Mouse (Mus musculus): Measurements from ENCODE around the gene Cyth4. TPM values are rescaled to one million over a fixed set of nuclear protein-coding genes. Genes with fewer than 3 reads are reported as not detected.

Gene Cyth4
- total RNA-seq, 2 experiments from 2014 or later, result 5.5 to 5.8 TPM

GRCm38 (mm10) chr15:78607463-78607862 is 10.6 kb downstream of the Cyth4 start:
- intact Hi-C loops (cut with DNase I), result no loop called here
- no peak for DNase-seq (ENCODE audit: low spot score)

- intact Hi-C loops (cut with DNase I), result no loop called here
- DNase-seq (ENCODE audit: low spot score), result no peak
Measured at GRCm38 (mm10) chr15:78610705-78611462, 14.0 kb downstream of the Cyth4 start.

- intact Hi-C loops (cut with DNase I), result no loop called here
- no peak for DNase-seq (ENCODE audit: low spot score)
Measured at GRCm38 (mm10) chr15:78614536-78614935, 17.7 kb downstream of the Cyth4 start.

GRCm38 (mm10) chr15:78616973-78617372 is 20.1 kb downstream of the Cyth4 start:
- intact Hi-C loops (cut with DNase I), result no loop called here
- DNase-seq (ENCODE audit: low spot score), result no peak

- peak; percentile 36 for DNase-seq (ENCODE audit: low spot score)
- intact Hi-C loops (cut with DNase I), result loop anchor here (1.0 to 5.0 kb wide), 2 partner anchors 121 to 249 kb away; no protein-coding TSS in a partner anchor
Measured at GRCm38 (mm10) chr15:78623426-78623825, 26.6 kb downstream of the Cyth4 start.

- peak; percentile 81 for DNase-seq (ENCODE audit: low spot score)
- intact Hi-C loops (cut with DNase I), result loop anchor here (1.0 to 5.0 kb wide), 2 partner anchors 96 to 248 kb away; no protein-coding TSS in a partner anchor
Measured at GRCm38 (mm10) chr15:78624431-78624950, 27.6 kb downstream of the Cyth4 start.

GRCm38 (mm10) chr15:78624961-78625360 is 28.1 kb downstream of the Cyth4 start:
- intact Hi-C loops (cut with DNase I), result loop anchor here (1.0 to 5.0 kb wide), 2 partner anchors 95 to 247 kb away; no protein-coding TSS in a partner anchor
- DNase-seq (ENCODE audit: low spot score), result no peak

GRCm38 (mm10) chr15:78626285-78626684 is 29.4 kb downstream of the Cyth4 start:
- no peak for DNase-seq (ENCODE audit: low spot score)
- intact Hi-C loops (cut with DNase I), result no loop called here

GRCm38 (mm10) chr15:78632387-78632786 is 35.5 kb downstream of the Cyth4 start:
- intact Hi-C loops (cut with DNase I), result no loop called here
- no peak for DNase-seq (ENCODE audit: low spot score)

GRCm38 (mm10) chr15:78633413-78633812 is 36.6 kb downstream of the Cyth4 start:
- no peak for DNase-seq (ENCODE audit: low spot score)
- intact Hi-C loops (cut with DNase I), result no loop called here

GRCm38 (mm10) chr15:78634095-78634737 is 37.4 kb downstream of the Cyth4 start:
- intact Hi-C loops (cut with DNase I), result no loop called here
- no peak for DNase-seq (ENCODE audit: low spot score)

GRCm38 (mm10) chr15:78635231-78635630 is 38.4 kb downstream of the Cyth4 start:
- peak; percentile 51 for DNase-seq (ENCODE audit: low spot score)
- intact Hi-C loops (cut with DNase I), result no loop called here

- DNase-seq (ENCODE audit: low spot score), result no peak
- intact Hi-C loops (cut with DNase I), result no loop called here
Measured at GRCm38 (mm10) chr15:78643633-78644032, 46.8 kb downstream of the Cyth4 start.

GRCm38 (mm10) chr15:78644606-78645005 is 47.8 kb downstream of the Cyth4 start:
- intact Hi-C loops (cut with DNase I), result no loop called here
- no peak for DNase-seq (ENCODE audit: low spot score)

GRCm38 (mm10) chr15:78647746-78648145 is 50.9 kb downstream of the Cyth4 start:
- intact Hi-C loops (cut with DNase I), result no loop called here
- no peak for DNase-seq (ENCODE audit: low spot score)

GRCm38 (mm10) chr15:78651169-78651568 is 54.3 kb downstream of the Cyth4 start:
- intact Hi-C loops (cut with DNase I), result no loop called here
- DNase-seq (ENCODE audit: low spot score), result no peak

- intact Hi-C loops (cut with DNase I), result no loop called here
- DNase-seq (ENCODE audit: low spot score), result no peak
Measured at GRCm38 (mm10) chr15:78664268-78664667, 67.4 kb downstream of the Cyth4 start.

GRCm38 (mm10) chr15:78669221-78669871 is 72.5 kb downstream of the Cyth4 start:
- no peak for DNase-seq (ENCODE audit: low spot score)
- intact Hi-C loops (cut with DNase I), result no loop called here

GRCm38 (mm10) chr15:78670341-78670740 is 73.5 kb downstream of the Cyth4 start:
- DNase-seq (ENCODE audit: low spot score), result no peak
- intact Hi-C loops (cut with DNase I), result no loop called here

Data from heart, postnatal 25 days (tissue).